Mouse (Mus musculus) liver, embryonic 14.5 days (tissue): ENCODE measurements around the gene Pcnx4. TPM values are rescaled to one million over a fixed set of nuclear protein-coding genes. Genes with fewer than 3 reads are reported as not detected.
"Not testable (repeated sequence)": the region's sequence is repeated elsewhere in the genome, so short reads cannot be mapped to it uniquely, and the experiment has no call there.

Source experiments
- ATAC-seq: fragments of 200-750 bp; cut with Nextera tagmentation; 2 replicates; pipeline ENCODE4 v1.8.0; 2017; ENCODE audit warnings: moderate number of reproducible peaks, mild to moderate bottlenecking, moderate library complexity; ENCODE audit not compliant: insufficient read depth
- DNase-seq, 3 experiments: peaks; one replicate each; pipeline ENCODE4 v3.0.0-alpha.2; 2012 to 2013; ENCODE audit warnings: low read depth in 3 of 3, low spot score in 3 of 3
- H3K27ac ChIP-seq: fragments of 300-500 bp; sonication (generic); 2 replicates; pipeline ENCODE4 v1.5.1; 2014; ENCODE audit warnings: moderate library complexity, mild to moderate bottlenecking, control low read depth, inconsistent platforms
- H3K27me3 ChIP-seq: fragments of 300-500 bp; sonication (generic); 2 replicates; pipeline ENCODE4 v1.6.1; 2014; ENCODE audit warnings: mild to moderate bottlenecking, low read length, moderate library complexity; ENCODE audit not compliant: control insufficient read depth, insufficient read depth
- H3K36me3 ChIP-seq: fragments of 300-500 bp; sonication (generic); replicated peaks from 2 replicates; pipeline ENCODE4 v1.6.1; 2014; ENCODE audit warnings: low read depth; ENCODE audit not compliant: control insufficient read depth, insufficient read depth
- H3K4me1 ChIP-seq, 2 experiments: fragments of 200-500 bp in 1 of 2; fragments of 300-500 bp in 1 of 2; sonication (generic) in 1 of 2; replicated peaks; 2 replicates each; pipeline ENCODE4 v1.6.1; 2012 to 2014; ENCODE audit warnings: antibody characterized with exemption in 1 of 2, inconsistent platforms in 1 of 2, low read length in 1 of 2; ENCODE audit not compliant: control insufficient read depth in 2 of 2, insufficient read depth in 2 of 2
- H3K4me2 ChIP-seq: fragments of 300-500 bp; sonication (generic); 2 replicates; pipeline ENCODE4 v1.6.1; 2014; ENCODE audit warnings: low read depth, mild to moderate bottlenecking, control low read depth, moderate library complexity
- H3K4me3 ChIP-seq, 2 experiments: fragments of 200-500 bp in 1 of 2; fragments of 300-500 bp in 1 of 2; sonication (generic) in 1 of 2; 2 replicates each; pipeline ENCODE4 v1.5.1; 2012 to 2014; ENCODE audit warnings: low read depth in 2 of 2, low read length in 2 of 2, mild to moderate bottlenecking in 2 of 2, control low read depth in 1 of 2, inconsistent platforms in 1 of 2, moderate library complexity in 1 of 2; ENCODE audit not compliant: insufficient read depth in 1 of 2
- H3K9ac ChIP-seq: fragments of 300-500 bp; sonication (generic); replicated peaks from 2 replicates; pipeline ENCODE4 v1.6.1; 2014; ENCODE audit warnings: mild to moderate bottlenecking, control low read depth, moderate library complexity
- H3K9me3 ChIP-seq: fragments of 300-500 bp; sonication (generic); 2 replicates; pipeline ENCODE4 v1.6.1; 2016; ENCODE audit warnings: low read length, mixed read lengths; ENCODE audit not compliant: control insufficient read depth
- CTCF ChIP-seq: IDR thresholded peaks from 2 replicates; pipeline ENCODE4 v1.5.1; 2016; ENCODE audit warnings: antibody characterized with exemption, low read depth, control low read depth
- EP300 ChIP-seq: IDR thresholded peaks from 2 replicates; pipeline ENCODE4 v1.6.1; 2016; ENCODE audit warnings: antibody characterized with exemption, low read depth
- WGBS: fragments of 180-500 bp; shearing (Covaris S2); extraction: QIAGEN DNeasy Blood & Tissue Kit; methylation state at CpG from one replicate; pipeline ENCODE4 v1.1.7; 2014; ENCODE audit not compliant: insufficient replicate concordance; 5-methylcytosine and 5-hydroxymethylcytosine counted together
- polyA plus RNA-seq, 2 experiments: library from polyadenylated mRNA; depleted of rRNA in 1 of 2; stranded (reverse) in 1 of 2; unstranded in 1 of 2; fragments of >200 nt; fragmentation: Nextera tagmentation in 1 of 2; extraction: Ambion mirVana in 1 of 2; gene quantifications; 2 replicates each; pipeline versions ENCODE4 v1.2.1 to v1.2.3; 2012 to 2014

Gene Pcnx4
- polyA plus RNA-seq, 2 experiments, result 1.6 to 2.1 TPM

- no peak for TF ChIP-seq EP300
- TF ChIP-seq CTCF, result no peak
- Histone ChIP-seq H3K4me1 (peaks cover 0 to 3% of the 10 kb centered on the region in 2 experiments; a peak in 1 of 4 replicates), H3K27ac (no peak overlapping the region), H3K9ac (no peak overlapping the region), H3K9me3 (no peaks in the 10 kb centered on the region), H3K27me3 (no peaks in the 10 kb centered on the region), H3K4me2 (no peak overlapping the region), H3K36me3 (no peaks in the 10 kb centered on the region), H3K4me3 (no peak overlapping the region)
- WGBS, result 55% methylated on average over 1 of the region's 1 CpGs
- DNase-seq, result no peak
- no peak for ATAC-seq
Measured at GRCm38 (mm10) chr12:72585339-72585738, 49.2 kb downstream of the Pcnx4 start.

GRCm38 (mm10) chr12:72592991-72593390 is 56.8 kb downstream of the Pcnx4 start:
- TF ChIP-seq EP300 (no peak), CTCF (no peak)

GRCm38 (mm10) chr12:72594001-72594400 is 57.8 kb downstream of the Pcnx4 start:
- H3K27me3 ChIP-seq, result no peaks in the 10 kb centered on the region
- no peak overlapping the region for H3K9ac ChIP-seq
- TF ChIP-seq CTCF (no peak), EP300 (no peak)
- H3K4me1 ChIP-seq, result no peaks in the 10 kb centered on the region
- 43% methylated on average over 2 of the region's 2 CpGs for WGBS
- DNase-seq, result no peak
- H3K27ac ChIP-seq, result no peak overlapping the region
- ATAC-seq, result no peak
- H3K4me2 ChIP-seq, result no peak overlapping the region
- no peaks in the 10 kb centered on the region for H3K36me3 ChIP-seq
- no peaks in the 10 kb centered on the region for H3K9me3 ChIP-seq
- no peak overlapping the region for H3K4me3 ChIP-seq

More at GRCm38 (mm10) chr12:72592991-72593390, 56.8 kb downstream of the Pcnx4 start:
- H3K4me2 ChIP-seq, result no peak overlapping the region
- no peaks in the 10 kb centered on the region for H3K9me3 ChIP-seq
- no peaks in the 10 kb centered on the region for H3K36me3 ChIP-seq
- no peak overlapping the region for H3K4me3 ChIP-seq
- no peaks in the 10 kb centered on the region for H3K4me1 ChIP-seq
- DNase-seq, result no peak
- H3K27me3 ChIP-seq, result no peaks in the 10 kb centered on the region
- H3K27ac ChIP-seq, result no peak overlapping the region
- no peak for ATAC-seq
- no peak overlapping the region for H3K9ac ChIP-seq

- ATAC-seq, H3K4me2 ChIP-seq, H3K9ac ChIP-seq, H3K4me1 ChIP-seq, H3K27me3 ChIP-seq, H3K4me3 ChIP-seq, DNase-seq, H3K9me3 ChIP-seq, H3K27ac ChIP-seq, H3K36me3 ChIP-seq: not testable (repeated sequence)
- WGBS, result 68% methylated on average over 2 of the region's 2 CpGs
Measured at GRCm38 (mm10) chr12:72598731-72599130, 62.5 kb downstream of the Pcnx4 start.

GRCm38 (mm10) chr12:72612053-72612452 is 75.9 kb downstream of the Pcnx4 start:
- H3K4me2 ChIP-seq, result no peak overlapping the region
- no peaks in the 10 kb centered on the region for H3K4me1 ChIP-seq
- H3K9me3 ChIP-seq, result no peaks in the 10 kb centered on the region
- H3K36me3 ChIP-seq, result no peaks in the 10 kb centered on the region
- no peak overlapping the region for H3K9ac ChIP-seq
- H3K27ac ChIP-seq, result no peak overlapping the region
- WGBS, result 49% methylated on average over 3 of the region's 3 CpGs
- no peak for TF ChIP-seq CTCF
- TF ChIP-seq EP300, result no peak
- H3K4me3 ChIP-seq, result no peak overlapping the region
- H3K27me3 ChIP-seq, result no peaks in the 10 kb centered on the region
- no peak for ATAC-seq
- DNase-seq, result no peak
